Mouse (Mus musculus) forebrain, embryonic 13.5 days (tissue): ENCODE results near the gene Galr3. TPM values are rescaled to one million over a fixed set of nuclear protein-coding genes. Genes with fewer than 3 reads are reported as not detected.

ENCODE experiments used
- ATAC-seq: fragments of 200-750 bp; cut with Nextera tagmentation; 2 replicates; pipeline ENCODE4 v1.8.0; 2017
- H3K27ac ChIP-seq: fragments of 300-500 bp; sonication (generic); 2 replicates; pipeline ENCODE4 v1.5.1; 2015; ENCODE audit warnings: inconsistent platforms, mild to moderate bottlenecking, moderate library complexity
- H3K27me3 ChIP-seq: fragments of 300-500 bp; sonication (generic); 2 replicates; pipeline ENCODE4 v1.6.1; 2015; ENCODE audit warnings: mild to moderate bottlenecking, inconsistent platforms
- H3K36me3 ChIP-seq: fragments of 300-500 bp; sonication (generic); 2 replicates; pipeline ENCODE4 v1.6.1; 2015; ENCODE audit warnings: mild to moderate bottlenecking, inconsistent platforms; ENCODE audit not compliant: poor library complexity, severe bottlenecking
- H3K4me1 ChIP-seq: fragments of 300-500 bp; sonication (generic); 2 replicates; pipeline ENCODE4 v1.6.1; 2015; ENCODE audit warnings: inconsistent platforms
- H3K4me2 ChIP-seq: fragments of 300-500 bp; sonication (generic); 2 replicates; pipeline ENCODE4 v1.6.1; 2015; ENCODE audit warnings: inconsistent platforms, mild to moderate bottlenecking, moderate library complexity
- H3K4me3 ChIP-seq: fragments of 300-500 bp; sonication (generic); 2 replicates; pipeline ENCODE4 v1.5.1; 2015; ENCODE audit warnings: mild to moderate bottlenecking, inconsistent platforms
- H3K9ac ChIP-seq: fragments of 300-500 bp; sonication (generic); 2 replicates; pipeline ENCODE4 v1.6.1; 2015; ENCODE audit warnings: mild to moderate bottlenecking, inconsistent platforms
- H3K9me3 ChIP-seq: fragments of 300-500 bp; sonication (generic); replicated peaks from 2 replicates; pipeline ENCODE4 v1.6.1; 2016; ENCODE audit warnings: inconsistent platforms
- WGBS: fragments of 180-500 bp; shearing (Covaris S2); methylation state at CpG from one replicate; pipeline ENCODE4 v1.1.7; 2015; 5-methylcytosine and 5-hydroxymethylcytosine counted together
- polyA plus RNA-seq: library from polyadenylated mRNA; unstranded; fragments of >200 nt; fragmentation: Nextera tagmentation; extraction: Ambion mirVana; gene quantifications from 2 replicates; pipeline ENCODE4 v1.2.1, GENCODE M21; 2015

The Galr3 gene
- polyA plus RNA-seq, 1 experiment from 2014 or later: not detected

- 0 out of 2 replicates have a peak, but pooled peaks have one; percentile 28 for ATAC-seq
- peaks cover 66% of the 10 kb centered on the region for H3K27me3 ChIP-seq
- H3K4me1 ChIP-seq: peaks cover 27% of the 10 kb centered on the region
- peak overlapping the region; percentile 80 for H3K4me2 ChIP-seq
- no peaks in the 10 kb centered on the region for H3K9me3 ChIP-seq
- WGBS: under 1% methylated on average over 91 of the region's 105 CpGs
- peak overlapping the region; percentile 53 for H3K4me3 ChIP-seq
- H3K27ac ChIP-seq: no peak overlapping the region; the same call in 1 of the 2 replicates
- no peaks in the 10 kb centered on the region for H3K36me3 ChIP-seq
- H3K9ac ChIP-seq: peak overlapping the region; percentile 55
Observed at GRCm38 (mm10) chr15:79042721-79043491, 1.2 kb downstream of the Galr3 start.

GRCm38 (mm10) chr15:79044837-79045236, 3.2 kb downstream of the Galr3 start:
- Histone ChIP-seq H3K4me3 (no peak overlapping the region), H3K9me3 (no peaks in the 10 kb centered on the region), H3K27me3 (peaks cover 60% of the 10 kb centered on the region), H3K4me2 (no peak overlapping the region), H3K27ac (no peak overlapping the region), H3K4me1 (peaks cover 25% of the 10 kb centered on the region), H3K9ac (no peak overlapping the region), H3K36me3 (no peaks in the 10 kb centered on the region)
- 4% methylated on average over 4 of the region's 4 CpGs for WGBS
- ATAC-seq: no peak

GRCm38 (mm10) chr15:79048186-79048585, 6.5 kb downstream of the Galr3 start:
- peaks cover 27% of the 10 kb centered on the region for H3K27me3 ChIP-seq
- no peaks in the 10 kb centered on the region for H3K9me3 ChIP-seq
- WGBS: 76% methylated on average over 4 of the region's 4 CpGs
- no peak overlapping the region for H3K27ac ChIP-seq
- no peak overlapping the region for H3K4me3 ChIP-seq
- peaks cover 20% of the 10 kb centered on the region for H3K36me3 ChIP-seq
- H3K4me2 ChIP-seq: no peak overlapping the region
- no peak overlapping the region for H3K9ac ChIP-seq
- no peak for ATAC-seq
- H3K4me1 ChIP-seq: peaks cover 16% of the 10 kb centered on the region

GRCm38 (mm10) chr15:79050160-79050845, 8.6 kb downstream of the Galr3 start:
- H3K9me3 ChIP-seq: no peaks in the 10 kb centered on the region
- no peak overlapping the region for H3K4me2 ChIP-seq
- no peak for ATAC-seq
- no peak overlapping the region for H3K4me3 ChIP-seq
- H3K36me3 ChIP-seq: peaks cover 41% of the 10 kb centered on the region
- WGBS: 53% methylated on average over 9 of the region's 9 CpGs
- peak overlapping the region; percentile 2; the same call in 1 of the 2 replicates for H3K27ac ChIP-seq
- H3K4me1 ChIP-seq: peaks cover 7% of the 10 kb centered on the region
- H3K27me3 ChIP-seq: peaks cover 6% of the 10 kb centered on the region; the same call in 1 of the 2 replicates
- H3K9ac ChIP-seq: no peak overlapping the region

GRCm38 (mm10) chr15:79050964-79051363, 9.3 kb downstream of the Galr3 start:
- H3K4me1 ChIP-seq: peaks cover 7% of the 10 kb centered on the region
- H3K4me2 ChIP-seq: no peak overlapping the region
- H3K27me3 ChIP-seq: peaks cover 6% of the 10 kb centered on the region; the same call in 1 of the 2 replicates
- H3K36me3 ChIP-seq: peaks cover 48% of the 10 kb centered on the region
- no peak overlapping the region for H3K9ac ChIP-seq
- no peak for ATAC-seq
- H3K27ac ChIP-seq: no peak overlapping the region
- H3K4me3 ChIP-seq: no peak overlapping the region
- H3K9me3 ChIP-seq: no peaks in the 10 kb centered on the region
- 91% methylated on average over 2 of the region's 2 CpGs for WGBS

GRCm38 (mm10) chr15:79051461-79052360, 10.0 kb downstream of the Galr3 start:
- ATAC-seq: no peak
- 83% methylated on average over 13 of the region's 13 CpGs for WGBS
- no peak overlapping the region for H3K27ac ChIP-seq

GRCm38 (mm10) chr15:79052366-79052765, 10.7 kb downstream of the Galr3 start:
- 90% methylated on average over 2 of the region's 2 CpGs for WGBS
- Histone ChIP-seq H3K4me2 (no peak overlapping the region), H3K36me3 (peaks cover 62% of the 10 kb centered on the region), H3K4me1 (peaks cover 7% of the 10 kb centered on the region), H3K27me3 (no peaks in the 10 kb centered on the region), H3K27ac (no peak overlapping the region), H3K9me3 (no peaks in the 10 kb centered on the region), H3K9ac (no peak overlapping the region), H3K4me3 (no peak overlapping the region)
- no peak for ATAC-seq

More at GRCm38 (mm10) chr15:79051461-79052360, 10.0 kb downstream of the Galr3 start:
- Histone ChIP-seq H3K9ac (no peak overlapping the region), H3K9me3 (no peaks in the 10 kb centered on the region), H3K4me3 (no peak overlapping the region), H3K36me3 (peaks cover 55% of the 10 kb centered on the region), H3K4me1 (peaks cover 7% of the 10 kb centered on the region), H3K4me2 (no peak overlapping the region), H3K27me3 (peaks cover 3% of the 10 kb centered on the region; the same call in 1 of the 2 replicates)

- H3K27me3 ChIP-seq: no peaks in the 10 kb centered on the region
- WGBS: 91% methylated on average over 7 of the region's 7 CpGs
- H3K36me3 ChIP-seq: peaks cover 94% of the 10 kb centered on the region
- no peak overlapping the region for H3K4me3 ChIP-seq
- no peak overlapping the region for H3K4me2 ChIP-seq
- ATAC-seq: no peak
- H3K9me3 ChIP-seq: no peaks in the 10 kb centered on the region
- no peak overlapping the region for H3K9ac ChIP-seq
- no peak overlapping the region for H3K27ac ChIP-seq
- H3K4me1 ChIP-seq: peaks cover 9% of the 10 kb centered on the region
Observed at GRCm38 (mm10) chr15:79056601-79057000, 14.9 kb downstream of the Galr3 start.

DNA sequence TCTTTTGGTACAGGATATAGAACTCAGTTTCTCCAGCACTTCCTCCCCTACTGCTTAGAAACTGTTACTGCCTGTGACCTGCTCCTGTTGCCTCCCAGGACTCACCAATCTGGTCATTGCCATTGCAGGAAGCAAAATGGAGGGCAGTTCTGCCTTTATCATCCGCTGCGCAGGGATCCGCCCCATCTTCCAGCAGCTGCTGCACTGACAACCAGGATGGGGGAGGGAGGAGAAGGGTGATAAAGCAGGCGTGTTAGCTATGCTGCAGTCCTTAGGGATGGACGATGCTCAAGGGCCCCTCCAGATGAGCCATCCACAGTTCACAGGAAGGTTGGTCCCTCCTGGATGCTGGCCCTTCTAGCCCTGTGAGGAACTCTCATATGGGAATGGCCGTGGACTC, 16.2 kb downstream of the Galr3 start:
- H3K9me3 ChIP-seq: no peaks in the 10 kb centered on the region
- WGBS: 84% methylated on average over 6 of the region's 6 CpGs
- ATAC-seq: no peak
- peaks cover 82% of the 10 kb centered on the region for H3K36me3 ChIP-seq
- no peak overlapping the region for H3K4me2 ChIP-seq
- H3K9ac ChIP-seq: no peak overlapping the region
- H3K27ac ChIP-seq: no peak overlapping the region; the same call in 1 of the 2 replicates
- H3K4me3 ChIP-seq: no peak overlapping the region
- peaks cover 15% of the 10 kb centered on the region for H3K4me1 ChIP-seq
- no peaks in the 10 kb centered on the region for H3K27me3 ChIP-seq

DNA sequence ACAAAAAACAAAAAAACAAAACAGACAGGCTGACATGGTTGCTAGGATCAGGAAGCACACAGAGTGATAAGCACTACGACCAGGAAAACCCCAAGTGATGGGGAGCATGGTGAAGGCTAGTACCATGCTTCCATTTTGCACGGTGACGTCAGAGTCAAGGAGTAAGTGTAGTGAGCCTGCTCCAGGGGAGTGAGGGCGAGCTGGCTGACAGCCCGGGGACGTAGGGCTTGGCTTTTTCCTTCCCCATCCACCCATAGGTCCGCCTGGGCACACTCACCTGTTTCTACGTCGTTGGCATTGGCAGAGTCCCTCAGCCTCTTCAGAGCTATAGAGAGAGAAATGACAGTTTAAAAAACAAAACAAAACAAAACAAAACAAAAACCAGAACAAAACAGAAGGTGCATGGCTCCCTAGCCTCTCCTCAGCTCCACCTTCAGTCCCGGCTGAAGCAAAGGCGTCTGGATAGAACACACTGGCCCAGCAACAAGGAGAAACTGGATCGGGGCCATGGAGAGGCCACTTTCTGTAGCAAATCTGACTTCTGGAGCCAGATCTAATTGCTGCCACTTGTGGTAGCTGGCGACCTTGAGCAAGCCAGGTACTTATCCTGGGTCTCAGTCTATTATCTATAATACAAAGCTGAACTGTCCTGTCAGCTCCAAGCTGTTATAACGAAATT, 19.3 kb downstream of the Galr3 start:
- H3K9me3 ChIP-seq: no peaks in the 10 kb centered on the region
- H3K4me1 ChIP-seq: peaks cover 20% of the 10 kb centered on the region
- no peak for ATAC-seq
- peak overlapping the region; percentile 77 for H3K4me2 ChIP-seq
- 0 out of 2 replicates have a peak overlapping the region, but pooled peaks have one; percentile 88 for H3K9ac ChIP-seq
- WGBS: 82% methylated on average over 14 of the region's 14 CpGs
- no peaks in the 10 kb centered on the region for H3K27me3 ChIP-seq
- no peak overlapping the region for H3K27ac ChIP-seq
- peak overlapping the region; percentile 80; the same call in 1 of the 2 replicates for H3K4me3 ChIP-seq
- peaks cover 50% of the 10 kb centered on the region for H3K36me3 ChIP-seq
